In the genomic region with DNA sequence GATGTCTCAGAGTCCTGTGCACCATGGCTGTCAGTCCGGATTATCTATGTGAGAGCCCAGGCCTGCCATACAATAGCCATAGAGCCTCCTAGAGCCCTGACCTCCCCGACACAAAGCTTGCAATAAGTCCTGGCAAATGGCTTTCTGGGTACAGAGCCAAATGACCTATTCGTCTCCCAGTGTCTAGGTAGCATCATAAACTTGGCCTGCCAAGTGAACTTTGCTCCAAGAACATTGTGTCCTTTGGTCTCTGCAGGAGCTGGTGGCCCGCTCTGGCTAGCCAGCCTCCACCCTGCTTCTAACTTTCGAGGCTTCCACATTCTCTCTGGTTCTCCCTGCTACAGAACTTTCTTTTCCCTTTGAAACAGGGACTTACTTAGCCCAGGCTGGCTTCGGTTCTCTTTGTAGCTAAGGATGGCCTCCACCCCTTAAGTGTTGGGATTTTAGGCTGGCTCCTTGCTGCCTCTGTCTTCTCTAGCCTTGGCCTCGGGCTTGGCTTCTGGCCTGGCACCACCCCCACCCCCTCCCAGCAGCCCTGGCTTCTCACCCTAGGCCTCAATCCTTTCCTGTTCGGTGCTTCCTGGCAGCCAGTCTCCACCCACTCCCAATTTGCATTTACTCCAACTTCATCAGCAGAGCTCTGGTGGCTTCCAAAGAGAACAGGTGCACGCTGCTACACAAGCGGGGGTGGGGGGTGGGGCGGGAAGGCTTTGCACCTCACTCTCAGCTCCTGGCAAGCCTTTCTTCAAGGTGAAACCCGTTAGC, we compare ENCODE assay signal across 10 mouse cellular contexts.
A peak's percentile ranks its signal among the peaks of the same experiment; 100 is the strongest.
DNase-seq lines count a peak whose midpoint lies in the region.
"Had no signal": no experiment of that assay in that cellular context is flagged by ENCODE, and none has a peak within 500 bp of the region (broad histone marks: within the 10 kb centered on the region; RNA-seq: fewer than 3 reads in every experiment).

No protein-coding gene starts in this region.

- peak; percentile 21 for DNase-seq in adrenal gland, postnatal 14 days
- no peak for DNase-seq in adrenal gland, adult 18-20 months (ENCODE audit: low spot score in 2 of 2)
- peak; percentile 90 for DNase-seq in kidney, adult 11 months
- DNase-seq in kidney, postnatal 4 days: no peak
- DNase-seq in A20 (ENCODE audit: low read depth, low spot score): peak; percentile 82
- DNase-seq in kidney, adult 9 months: peak; percentile 97
- DNase-seq in urinary bladder, postnatal 4 days (ENCODE audit: low spot score in 2 of 2): no peak
- DNase-seq in urinary bladder, postnatal 14 days (ENCODE audit: low spot score): no peak
- DNase-seq: B cell, adult 2 months; liver, embryonic 13.5 days had no signal

Comparison
In these comparisons a context has a peak if more than half of its experiments do, and no peak if none do; other contexts are left out.
1. DNase-seq: peak in adrenal gland, postnatal 14 days (single experiment), kidney, adult 11 months (single experiment), A20 (single experiment) and kidney, adult 9 months (single experiment); none in adrenal gland, adult 18-20 months (0 of 2), kidney, postnatal 4 days (0 of 2), urinary bladder, postnatal 4 days (0 of 2) and urinary bladder, postnatal 14 days (single experiment).